Mouse (Mus musculus): ENCODE measurements around the gene Prl3d1.
"Not testable (repeated sequence)": the region's sequence is repeated elsewhere in the genome, so short reads cannot be mapped to it uniquely, and the experiment has no call there.

The Prl3d1 gene

DNA sequence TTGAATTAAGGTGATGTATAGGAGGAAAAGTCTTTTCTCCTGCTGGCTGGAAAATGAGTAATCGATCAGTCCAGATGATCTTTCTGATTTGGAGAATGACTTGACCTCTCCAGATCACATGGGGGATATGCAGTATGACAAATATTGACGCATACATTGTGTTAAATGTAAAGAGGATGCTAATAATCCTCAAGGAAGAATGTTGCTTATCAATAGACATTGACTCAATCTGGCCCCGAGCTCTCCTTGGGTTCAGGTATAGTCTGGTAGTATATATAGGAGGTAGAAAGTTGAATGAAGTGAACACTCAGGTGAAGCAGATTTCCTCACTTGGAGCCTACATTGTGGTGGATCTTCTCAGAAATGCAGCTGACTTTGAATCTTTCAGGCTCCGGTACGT is at the start of gene Prl3d1:
Prl3d1 (plus strand) TSS at position 301 of the 400 bp plus-strand sequence.
- DNase-seq = not testable (repeated sequence)

DNA sequence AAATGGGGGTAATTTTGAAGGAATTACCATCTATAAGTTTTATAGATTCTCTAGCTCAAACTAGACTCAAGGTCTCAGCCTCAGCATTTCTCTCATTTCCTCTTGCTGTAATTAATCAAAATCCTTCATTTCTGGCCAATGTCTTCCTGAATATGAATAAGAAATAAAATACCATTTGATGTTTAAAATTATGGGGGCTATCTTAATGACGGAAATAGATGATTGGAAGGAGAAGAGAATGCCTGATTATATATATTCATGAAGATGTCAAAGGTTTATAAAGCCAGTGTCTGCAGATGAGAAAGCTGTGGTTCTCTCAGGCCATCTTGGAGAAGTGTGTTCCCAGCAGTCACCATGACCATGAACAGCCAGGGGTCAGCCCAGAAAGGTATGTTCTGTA is 36.7 kb upstream of the Prl3d1 start, which contains the start of gene Prl:
Prl (plus strand) TSS at position 301 of the 400 bp plus-strand sequence.
- no peak for DNase-seq

DNA sequence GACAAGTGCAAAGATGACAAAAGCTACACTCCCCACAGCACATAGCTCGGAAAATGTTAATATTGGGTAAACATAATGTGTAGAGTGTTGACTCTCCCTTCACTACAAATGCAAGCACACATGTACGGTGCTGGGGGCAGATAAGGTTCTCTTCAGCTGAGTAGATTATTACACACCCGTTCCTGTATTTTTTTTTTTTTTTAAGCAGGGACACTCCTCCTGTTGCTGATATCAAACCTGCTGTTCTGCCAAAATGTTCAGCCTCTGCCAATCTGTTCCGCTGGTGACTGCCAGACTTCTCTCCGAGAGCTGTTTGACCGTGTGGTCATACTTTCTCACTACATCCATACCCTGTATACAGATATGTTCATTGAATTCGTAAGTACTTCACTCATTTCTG is 34.8 kb upstream of the Prl3d1 start:
- no peak for DNase-seq

DNA sequence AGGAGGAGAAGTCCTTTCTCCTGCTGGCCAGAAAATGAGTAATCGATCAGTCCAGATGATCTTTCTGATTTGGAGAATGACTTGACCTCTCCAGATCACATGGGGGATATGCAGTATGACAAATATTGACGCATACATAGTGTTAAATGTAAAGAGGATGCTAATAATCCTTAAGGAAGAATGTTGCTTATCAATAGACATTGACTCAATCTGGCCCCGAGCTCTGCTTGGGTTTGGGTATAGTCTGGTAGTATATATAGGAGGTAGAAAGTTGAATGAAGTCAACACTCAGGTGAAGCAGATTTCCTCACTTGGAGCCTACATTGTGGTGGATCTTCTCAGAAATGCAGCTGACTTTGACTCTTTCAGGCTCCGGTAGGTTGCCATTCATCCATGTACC is 27.4 kb downstream of the Prl3d1 start, which contains the start of gene Prl3d2:
Prl3d2 (plus strand) TSS at position 301 of the 400 bp plus-strand sequence.
- not testable (repeated sequence) for DNase-seq

DNA sequence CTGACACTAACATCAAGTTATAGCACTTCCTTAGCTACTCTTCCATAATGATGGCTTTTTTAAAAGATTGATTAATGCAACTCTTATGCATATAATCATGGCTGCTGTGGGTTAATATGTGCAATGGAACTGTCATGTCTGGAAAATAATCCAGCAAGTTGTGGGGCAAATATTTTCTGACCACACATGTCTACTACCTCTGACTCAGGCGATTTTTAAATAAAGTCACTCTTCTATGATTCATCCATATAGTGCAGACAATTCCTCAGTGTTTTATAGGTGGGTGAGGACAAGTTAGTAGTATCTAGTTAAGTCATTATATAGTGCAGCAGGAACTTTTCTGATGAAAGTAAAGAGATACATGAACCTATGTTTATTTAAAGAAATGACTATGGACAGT is 54.3 kb downstream of the Prl3d1 start:
- DNase-seq = no peak
